Mouse (Mus musculus): ENCODE results near the gene Nptx1. TPM values are rescaled to one million over a fixed set of nuclear protein-coding genes. Genes with fewer than 3 reads are reported as not detected.

The Nptx1 gene
- polyA plus RNA-seq, 1 experiment = 0.49 TPM

DNA sequence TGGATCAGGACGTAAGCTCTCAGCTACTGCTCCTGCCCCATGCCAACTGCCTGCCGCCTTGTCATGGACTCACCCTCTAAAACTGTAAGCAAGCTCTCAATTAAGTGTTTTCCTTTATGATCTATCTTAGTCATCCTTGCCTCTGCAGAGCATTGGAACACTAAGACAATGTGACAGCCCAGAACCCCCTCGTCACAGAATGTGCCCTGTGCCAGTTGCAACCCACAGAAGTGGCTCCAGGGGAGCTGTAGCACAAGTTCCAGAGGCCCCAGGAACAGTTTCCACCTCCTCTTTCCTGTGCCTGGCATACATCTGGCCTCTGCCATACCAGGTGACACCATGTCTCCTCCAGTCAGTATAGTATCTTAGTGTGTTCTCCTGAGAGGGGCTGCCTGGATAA lies 24.2 kb downstream of the Nptx1 start:
- H3K4me1 ChIP-seq (ENCODE audit: control insufficient read depth, insufficient read depth, insufficient read length, low read length) = peaks cover 11% of the 10 kb centered on the region
- H3K27me3 ChIP-seq (ENCODE audit: control insufficient read depth, insufficient read depth, low read length) = no peaks in the 10 kb centered on the region
- 86% methylated on average over 3 of the region's 3 CpGs for WGBS
- H3K36me3 ChIP-seq (ENCODE audit: control insufficient read depth, insufficient read depth, low read length) = no peaks in the 10 kb centered on the region
- TF ChIP-seq POLR2A (IDR thresholded peaks at IDR 0.05; ENCODE audit: low read depth, low read length) (no peak), CTCF (IDR thresholded peaks at IDR 0.05; ENCODE audit: extremely low read depth, insufficient read length, insufficient replicate concordance, low read depth, low read length) (no peak)
- H3K4me3 ChIP-seq (ENCODE audit: low read depth, low read length) = no peak overlapping the region
- no peak overlapping the region for H3K27ac ChIP-seq (ENCODE audit: insufficient read depth, low read depth, low read length)

DNA sequence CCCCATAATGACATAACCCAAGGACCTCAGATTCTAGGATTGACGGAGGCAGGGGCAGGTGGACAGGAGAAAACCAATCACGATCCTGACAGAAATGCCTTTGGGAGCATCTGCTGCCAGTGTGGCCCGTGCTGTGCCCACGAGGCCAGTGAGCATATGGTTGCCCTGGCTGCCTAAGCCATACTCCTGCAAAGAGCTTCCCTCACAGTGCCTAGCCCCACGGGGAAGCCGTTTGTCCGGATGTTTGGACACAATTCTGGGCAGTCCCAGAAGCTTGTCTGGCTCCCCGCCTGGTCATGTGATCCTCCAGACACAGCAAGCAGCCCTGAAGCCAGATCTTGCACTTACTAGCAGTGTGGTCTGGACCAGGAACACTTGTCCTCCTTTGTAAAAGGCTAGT lies 24.8 kb downstream of the Nptx1 start:
- H3K4me3 ChIP-seq (ENCODE audit: low read depth, low read length) = no peak overlapping the region

DNA sequence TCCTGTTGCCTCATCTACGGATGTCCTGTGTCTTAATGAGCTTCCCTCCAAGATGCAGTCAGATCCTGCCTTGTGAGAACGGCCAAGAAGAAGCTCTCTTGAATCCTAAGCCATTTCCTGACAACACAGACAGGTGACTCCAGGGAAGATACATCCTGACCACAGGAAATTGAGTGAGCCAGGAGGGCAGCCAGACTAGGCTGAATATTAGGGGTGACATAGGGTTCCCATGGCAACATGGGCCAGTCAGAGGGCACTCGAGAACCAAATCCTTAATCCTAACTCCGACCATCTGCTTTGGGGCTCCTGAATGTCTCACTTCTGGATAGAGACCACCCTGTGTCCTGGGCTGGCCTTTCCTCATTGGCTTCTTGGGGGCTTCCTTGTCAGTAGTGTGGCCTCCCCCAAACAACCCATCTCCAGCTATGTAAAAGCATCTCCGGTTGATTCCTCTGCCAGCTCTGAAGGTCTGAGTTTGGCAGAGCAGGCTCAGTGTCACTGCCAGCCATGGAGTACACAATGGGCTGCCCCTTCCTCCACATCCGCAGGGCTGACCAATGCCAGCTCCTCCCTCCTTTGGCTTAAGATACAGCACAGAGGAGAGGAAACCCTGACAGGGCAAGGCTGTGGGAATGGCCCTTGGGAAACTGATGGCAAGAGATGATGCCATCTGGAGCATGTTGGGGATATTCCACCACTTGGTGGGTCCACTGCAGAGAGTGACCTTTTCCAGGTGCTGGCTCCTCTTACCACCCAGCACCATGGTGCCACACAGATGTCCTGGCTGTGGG lies 25.4 kb downstream of the Nptx1 start:
- Histone ChIP-seq H3K36me3 (ENCODE audit: control insufficient read depth, insufficient read depth, low read length) (no peaks in the 10 kb centered on the region), H3K27me3 (ENCODE audit: control insufficient read depth, insufficient read depth, low read length) (no peaks in the 10 kb centered on the region), H3K4me1 (ENCODE audit: control insufficient read depth, insufficient read depth, insufficient read length, low read length) (peaks cover 11% of the 10 kb centered on the region), H3K27ac (ENCODE audit: insufficient read depth, low read depth, low read length) (no peak overlapping the region), H3K4me3 (ENCODE audit: low read depth, low read length) (no peak overlapping the region)
- TF ChIP-seq CTCF (IDR thresholded peaks at IDR 0.05; ENCODE audit: extremely low read depth, insufficient read length, insufficient replicate concordance, low read depth, low read length) = no peak
- no peak for TF ChIP-seq POLR2A (IDR thresholded peaks at IDR 0.05; ENCODE audit: low read depth, low read length)
- WGBS = 89% methylated on average over 6 of the region's 6 CpGs

More for the DNA sequence above, 24.8 kb downstream of the Nptx1 start:
- TF ChIP-seq CTCF (IDR thresholded peaks at IDR 0.05; ENCODE audit: extremely low read depth, insufficient read length, insufficient replicate concordance, low read depth, low read length) (no peak), POLR2A (IDR thresholded peaks at IDR 0.05; ENCODE audit: low read depth, low read length) (no peak)
- H3K27me3 ChIP-seq (ENCODE audit: control insufficient read depth, insufficient read depth, low read length) = no peaks in the 10 kb centered on the region
- peaks cover 11% of the 10 kb centered on the region for H3K4me1 ChIP-seq (ENCODE audit: control insufficient read depth, insufficient read depth, insufficient read length, low read length)
- WGBS = 70% methylated on average over 8 of the region's 8 CpGs
- H3K36me3 ChIP-seq (ENCODE audit: control insufficient read depth, insufficient read depth, low read length) = no peaks in the 10 kb centered on the region
- H3K27ac ChIP-seq (ENCODE audit: insufficient read depth, low read depth, low read length) = no peak overlapping the region

DNA sequence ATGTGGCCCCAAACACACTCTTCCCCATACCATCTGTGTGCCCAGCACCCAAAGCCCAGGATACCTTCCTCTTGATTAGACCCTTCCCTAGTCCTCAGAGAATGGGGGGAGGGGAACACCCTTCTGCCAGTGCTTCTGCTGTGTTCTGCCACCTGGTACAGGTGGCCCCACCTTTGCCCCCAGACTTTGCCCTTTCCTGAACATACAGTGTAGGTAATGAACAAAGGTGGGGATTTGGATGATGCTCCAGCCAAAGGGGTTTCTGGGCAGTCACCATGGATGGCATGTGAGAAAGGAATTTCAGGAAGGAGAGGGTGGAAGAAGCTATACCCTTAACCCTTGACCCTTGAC lies 26.9 kb downstream of the Nptx1 start:
- TF ChIP-seq POLR2A (IDR thresholded peaks at IDR 0.05; ENCODE audit: low read depth, low read length) (no peak), CTCF (IDR thresholded peaks at IDR 0.05; ENCODE audit: extremely low read depth, insufficient read length, insufficient replicate concordance, low read depth, low read length) (no peak)
- Histone ChIP-seq H3K4me3 (ENCODE audit: low read depth, low read length) (no peak overlapping the region), H3K36me3 (ENCODE audit: control insufficient read depth, insufficient read depth, low read length) (no peaks in the 10 kb centered on the region), H3K27me3 (ENCODE audit: control insufficient read depth, insufficient read depth, low read length) (no peaks in the 10 kb centered on the region), H3K27ac (ENCODE audit: insufficient read depth, low read depth, low read length) (no peak overlapping the region), H3K4me1 (ENCODE audit: control insufficient read depth, insufficient read depth, insufficient read length, low read length) (peaks cover 11% of the 10 kb centered on the region)

DNA sequence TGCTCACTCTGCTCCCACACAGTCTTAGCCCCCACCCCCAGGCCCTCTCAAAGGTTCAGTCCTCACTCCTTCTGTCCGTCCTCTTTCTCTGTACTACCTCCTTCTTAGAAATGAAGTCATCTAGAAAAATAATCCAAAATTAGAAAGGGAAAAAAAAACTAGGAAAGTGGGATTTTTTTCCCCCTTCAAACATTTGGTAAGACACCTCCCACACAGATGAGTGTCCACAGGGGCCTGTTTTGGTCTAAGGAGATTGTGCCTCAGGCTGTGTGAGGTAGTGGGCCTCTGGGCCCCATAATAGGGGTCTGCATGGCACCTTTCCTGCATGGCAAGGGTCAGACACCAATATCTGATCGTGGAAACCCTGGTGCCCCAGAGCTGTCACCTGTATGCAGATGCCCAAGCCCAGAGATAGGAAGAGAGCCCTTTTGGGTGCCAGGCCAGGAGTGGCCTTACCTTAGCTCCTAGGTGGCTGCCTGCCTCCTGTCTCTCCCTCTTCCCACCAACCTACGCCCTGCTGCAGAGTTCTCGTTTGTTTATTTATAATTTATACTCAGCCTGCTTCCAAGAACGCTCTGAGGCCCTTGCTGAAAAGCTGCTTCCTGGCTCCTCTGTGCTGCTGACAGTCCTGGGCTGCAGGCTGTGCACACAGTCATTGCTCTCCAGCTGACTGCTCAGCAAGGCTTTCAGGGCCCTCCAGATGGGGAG lies 27.4 kb downstream of the Nptx1 start:
- Histone ChIP-seq H3K27me3 (ENCODE audit: control insufficient read depth, insufficient read depth, low read length) (no peaks in the 10 kb centered on the region), H3K4me1 (ENCODE audit: control insufficient read depth, insufficient read depth, insufficient read length, low read length) (peaks cover 11% of the 10 kb centered on the region), H3K36me3 (ENCODE audit: control insufficient read depth, insufficient read depth, low read length) (no peaks in the 10 kb centered on the region), H3K4me3 (ENCODE audit: low read depth, low read length) (no peak overlapping the region), H3K27ac (ENCODE audit: insufficient read depth, low read depth, low read length) (no peak overlapping the region)
- WGBS = 28% methylated on average over 5 of the region's 5 CpGs
- TF ChIP-seq POLR2A (IDR thresholded peaks at IDR 0.05; ENCODE audit: low read depth, low read length) (no peak), CTCF (IDR thresholded peaks at IDR 0.05; ENCODE audit: extremely low read depth, insufficient read length, insufficient replicate concordance, low read depth, low read length) (no peak)

DNA sequence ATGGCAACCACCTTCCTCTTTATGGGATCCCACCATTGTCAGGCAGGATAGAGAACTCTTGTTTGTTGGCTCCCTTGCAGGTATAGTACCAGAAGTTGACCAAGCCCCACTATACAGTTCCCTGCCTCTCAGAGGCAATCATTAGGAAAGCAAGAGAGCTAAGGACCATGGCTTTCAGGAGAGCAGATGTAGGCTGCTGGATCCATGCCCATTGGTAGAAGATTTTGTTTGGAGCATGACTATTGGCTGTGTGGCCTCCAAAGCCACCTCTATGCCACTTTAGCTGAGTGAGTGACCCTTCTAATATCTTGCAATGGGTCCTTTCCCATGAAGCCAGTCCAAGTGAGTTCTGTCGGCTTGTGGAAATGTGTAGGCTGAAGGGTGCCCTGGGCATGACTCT lies 28.2 kb downstream of the Nptx1 start:
- no peak overlapping the region for H3K27ac ChIP-seq (ENCODE audit: insufficient read depth, low read depth, low read length)
- 93% methylated on average over 1 of the region's 1 CpGs for WGBS
- H3K4me3 ChIP-seq (ENCODE audit: low read depth, low read length) = no peak overlapping the region
- TF ChIP-seq POLR2A (IDR thresholded peaks at IDR 0.05; ENCODE audit: low read depth, low read length) = no peak
- TF ChIP-seq CTCF (IDR thresholded peaks at IDR 0.05; ENCODE audit: extremely low read depth, insufficient read length, insufficient replicate concordance, low read depth, low read length) = no peak
- peaks cover 7% of the 10 kb centered on the region for H3K4me1 ChIP-seq (ENCODE audit: control insufficient read depth, insufficient read depth, insufficient read length, low read length)
- no peaks in the 10 kb centered on the region for H3K36me3 ChIP-seq (ENCODE audit: control insufficient read depth, insufficient read depth, low read length)
- H3K27me3 ChIP-seq (ENCODE audit: control insufficient read depth, insufficient read depth, low read length) = peaks cover 5% of the 10 kb centered on the region; the same call in 1 of the 2 replicates

DNA sequence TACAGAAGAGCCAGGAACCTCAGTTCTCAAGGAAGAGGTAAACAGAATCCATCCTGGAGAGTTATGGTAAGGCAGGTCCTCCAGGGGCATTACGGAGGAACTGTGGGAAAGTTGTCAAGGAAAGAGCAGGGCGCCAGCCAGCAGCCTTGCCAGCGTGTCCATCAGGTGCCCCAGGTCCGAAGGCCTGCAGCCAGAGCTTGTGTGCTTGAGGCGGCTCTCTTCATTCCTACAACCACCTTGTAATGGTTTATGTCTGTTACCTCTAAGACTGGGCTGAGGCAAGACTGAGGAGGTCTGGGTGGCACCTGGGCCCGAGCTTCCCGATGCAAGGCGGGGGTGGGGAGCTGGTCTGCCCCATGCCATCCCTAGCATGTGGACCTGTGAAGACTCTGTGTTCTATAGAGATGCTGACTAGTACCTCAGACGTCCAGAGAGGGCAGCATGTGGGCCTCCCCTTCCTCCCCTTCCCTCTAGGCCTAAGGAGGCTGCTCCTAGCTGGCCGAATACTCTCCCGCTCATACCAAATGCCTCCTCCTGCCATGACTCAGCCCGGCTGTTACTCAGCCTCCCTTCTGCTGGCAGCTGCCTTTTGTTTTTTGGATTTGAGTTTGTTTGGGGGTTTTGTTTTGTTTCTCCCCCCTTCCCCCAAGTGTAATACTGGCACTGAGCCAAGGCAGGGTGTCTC lies 30.7 kb downstream of the Nptx1 start:
- Histone ChIP-seq H3K36me3 (ENCODE audit: control insufficient read depth, insufficient read depth, low read length) (no peaks in the 10 kb centered on the region), H3K4me3 (ENCODE audit: low read depth, low read length) (no peak overlapping the region), H3K27ac (ENCODE audit: insufficient read depth, low read depth, low read length) (no peak overlapping the region), H3K27me3 (ENCODE audit: control insufficient read depth, insufficient read depth, low read length) (peaks cover 6% of the 10 kb centered on the region; the same call in 1 of the 2 replicates), H3K4me1 (ENCODE audit: control insufficient read depth, insufficient read depth, insufficient read length, low read length) (peaks cover 6% of the 10 kb centered on the region; the same call in 1 of the 2 replicates)
- TF ChIP-seq POLR2A (IDR thresholded peaks at IDR 0.05; ENCODE audit: low read depth, low read length) = no peak
- TF ChIP-seq CTCF (IDR thresholded peaks at IDR 0.05; ENCODE audit: extremely low read depth, insufficient read length, insufficient replicate concordance, low read depth, low read length) = no peak
- 67% methylated on average over 12 of the region's 12 CpGs for WGBS
